Mouse (Mus musculus) left cerebral cortex, postnatal 36 days (tissue): ENCODE data around the gene Rdh16f1. TPM values are rescaled to one million over a fixed set of nuclear protein-coding genes. Genes with fewer than 3 reads are reported as not detected.
A peak's percentile ranks its signal among the peaks of the same experiment; 100 is the strongest.
"Not testable (repeated sequence)": the region's sequence is repeated elsewhere in the genome, so short reads cannot be mapped to it uniquely, and the experiment has no call there.

Experiments used
- DNase-seq, 2 experiments: peaks; one replicate each; pipeline ENCODE4 v3.0.0; 2021 to 2022; ENCODE audit warnings: low spot score in 2 of 2, mixed read lengths in 1 of 2
- intact Hi-C: fragments of 180-260 bp; cut with DNase I; formaldehyde crosslinking; loops from one replicate; pipeline ENCODE4 v1.15.1; 2025
- total RNA-seq, 2 experiments: library from RNA; stranded (reverse); gene quantifications; 2 replicates each; pipeline ENCODE4 v1.2.3; 2021

The Rdh16f1 gene
- total RNA-seq, 2 experiments from 2014 or later: 0.57 to 0.66 TPM

GRCm38 (mm10) chr10:127815888-127816287 lies 56.3 kb downstream of the Rdh16f1 start:
- intact Hi-C loops: no loop called here
- no peak for DNase-seq

DNA sequence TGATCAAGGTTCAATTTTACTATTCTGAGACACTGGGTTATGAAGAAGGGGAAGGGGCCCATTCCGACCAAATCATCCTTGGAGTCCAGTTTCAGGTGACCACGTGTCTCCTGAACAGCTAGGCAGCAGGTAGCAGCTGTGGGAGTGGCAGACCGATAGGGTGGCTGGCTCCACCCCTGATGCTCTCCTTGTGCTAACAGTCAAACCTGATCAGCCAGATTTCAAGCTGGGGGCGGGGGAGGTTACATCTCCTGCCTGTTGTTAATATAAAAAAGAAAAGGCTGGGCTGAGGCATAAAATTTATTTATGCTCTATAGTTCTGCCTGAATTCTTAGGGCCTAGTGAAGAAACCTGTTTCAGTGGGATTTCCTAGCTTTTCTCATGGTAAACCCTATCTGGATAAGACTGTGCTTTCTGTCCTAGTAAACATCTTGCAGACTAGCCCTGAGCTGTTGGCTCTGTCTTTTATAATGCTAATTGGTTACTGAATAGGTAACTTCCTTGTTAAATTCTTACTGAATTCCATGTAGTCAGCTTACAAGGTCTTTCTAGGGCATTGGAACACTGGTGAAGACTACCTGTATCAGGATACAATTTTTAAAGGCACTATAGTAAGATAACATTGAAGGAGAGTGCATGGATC lies 57.8 kb downstream of the Rdh16f1 start:
- DNase-seq, intact Hi-C loops: not testable (repeated sequence)

DNA sequence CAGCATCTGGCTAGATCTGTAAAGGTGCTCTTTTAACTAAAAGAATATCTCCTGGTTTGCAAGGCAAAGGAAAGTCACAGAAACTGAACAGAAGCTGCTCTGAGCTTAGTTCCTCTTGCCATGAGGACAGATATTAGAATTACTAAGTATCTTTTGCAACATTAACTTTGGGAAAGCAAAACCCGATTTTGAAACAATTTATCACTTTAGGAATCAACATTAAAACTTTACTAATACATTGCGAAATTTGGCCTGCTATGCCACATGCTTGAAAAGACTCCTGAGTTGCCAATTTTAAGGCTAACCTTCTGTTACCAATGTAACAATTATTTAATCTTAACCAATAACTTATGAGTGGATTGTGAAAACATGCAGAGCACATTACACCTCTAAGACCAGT lies 62.2 kb downstream of the Rdh16f1 start:
- DNase-seq, intact Hi-C loops: not testable (repeated sequence)

GRCm38 (mm10) chr10:127825386-127825785 lies 65.8 kb downstream of the Rdh16f1 start:
- intact Hi-C loops: no loop called here
- no peak for DNase-seq

DNA sequence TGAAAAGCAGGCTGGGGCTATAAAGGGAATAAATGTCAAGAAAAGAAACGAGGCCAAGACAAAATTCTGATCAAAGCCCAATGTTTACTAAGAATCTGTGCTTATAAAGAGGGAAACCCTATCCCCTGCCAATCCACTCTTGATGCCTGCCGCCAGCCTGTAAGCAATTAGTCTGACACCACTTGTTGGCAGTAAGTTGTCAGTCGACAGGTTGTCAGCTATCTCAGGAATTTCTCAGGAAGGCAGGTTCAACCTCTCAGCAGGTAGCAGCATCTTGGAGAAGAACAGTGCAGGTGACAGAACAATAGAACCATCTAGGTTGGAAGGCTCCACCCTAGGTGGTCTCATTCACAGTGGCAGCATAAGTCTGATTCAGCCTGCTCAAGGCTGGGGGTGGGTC lies 69.5 kb downstream of the Rdh16f1 start:
- intact Hi-C loops: no loop called here
- no peak for DNase-seq

DNA sequence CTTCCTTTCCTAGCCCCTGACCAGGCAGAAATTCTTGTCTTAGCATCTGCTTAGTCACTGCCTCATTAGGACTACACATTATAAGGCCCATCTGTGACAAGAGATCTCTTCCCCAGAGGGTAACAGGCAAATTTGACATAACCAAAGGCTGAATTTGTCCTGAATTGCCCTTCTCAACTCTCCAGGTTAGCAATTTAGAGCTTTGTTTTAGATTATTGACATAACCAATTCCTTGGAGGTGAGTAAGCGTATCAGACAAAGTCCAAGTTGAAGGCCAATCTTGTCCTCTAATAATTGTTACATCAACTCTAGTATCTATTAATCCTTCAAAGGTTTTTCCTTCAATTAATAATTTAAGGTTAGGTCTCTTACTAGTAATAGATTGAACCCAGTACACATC lies 74.6 kb downstream of the Rdh16f1 start:
- DNase-seq, intact Hi-C loops: not testable (repeated sequence)

DNA sequence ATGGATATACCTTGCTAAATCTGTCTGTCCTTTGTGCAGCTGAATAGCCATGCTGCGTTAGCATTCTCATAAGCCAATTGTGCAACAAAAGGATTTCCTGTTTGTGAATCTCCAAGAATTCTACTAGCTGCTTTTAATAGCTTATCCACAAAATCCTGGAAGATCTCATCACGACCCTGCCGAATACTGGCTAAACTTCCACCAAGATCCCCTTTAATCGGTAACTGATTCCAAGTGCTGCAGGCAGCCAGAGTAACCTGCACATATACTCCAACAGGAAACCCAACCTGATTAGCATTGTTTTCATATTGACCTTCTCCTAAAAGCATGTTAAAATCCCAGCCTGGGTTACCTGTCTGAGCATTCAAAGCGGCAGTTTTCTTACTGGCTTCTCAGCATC lies 75.7 kb downstream of the Rdh16f1 start:
- DNase-seq: no peak
- intact Hi-C loops: no loop called here

- intact Hi-C loops, DNase-seq: not testable (repeated sequence)
Observed at GRCm38 (mm10) chr10:127837793-127838192, 78.2 kb downstream of the Rdh16f1 start.

DNA sequence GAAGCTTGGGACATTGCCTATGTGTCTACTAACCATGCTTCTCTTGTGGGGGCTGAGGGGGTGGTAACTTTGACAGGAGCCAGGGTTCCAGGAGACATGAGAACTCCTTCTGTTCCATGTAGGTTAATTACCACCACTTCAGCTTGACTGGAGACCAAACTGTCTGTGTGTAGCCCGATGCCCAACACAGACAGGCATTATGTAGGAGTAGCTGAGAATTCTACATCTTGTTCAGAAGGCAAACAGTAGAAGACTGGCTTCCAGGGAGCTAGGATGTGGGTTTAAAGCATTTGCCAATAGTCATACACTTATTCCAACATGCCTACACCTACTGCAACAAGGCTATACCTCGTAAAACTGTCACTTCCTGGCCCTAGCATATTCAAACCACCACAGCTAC lies 79.0 kb downstream of the Rdh16f1 start:
- DNase-seq: peak in 1 of 2 experiments; percentile 11
- intact Hi-C loops: no loop called here

DNA sequence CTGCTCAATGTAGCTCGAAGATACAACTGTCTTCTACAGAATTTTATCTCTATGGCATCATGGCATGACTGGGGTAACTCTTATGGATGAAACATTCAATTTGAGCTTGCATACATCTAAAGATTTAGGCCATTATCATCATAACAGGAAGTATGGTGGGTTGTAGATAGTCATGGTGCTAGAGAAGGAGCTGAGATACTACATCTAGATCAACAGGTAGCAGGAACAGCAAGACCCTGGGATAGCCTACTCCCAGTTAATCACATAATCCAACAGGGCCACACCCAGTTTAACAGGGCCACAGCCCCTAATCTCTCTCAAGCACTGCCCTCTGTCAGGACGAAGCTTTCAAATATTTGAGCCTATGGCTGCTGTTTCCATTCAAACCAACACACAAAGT lies 81.2 kb downstream of the Rdh16f1 start:
- intact Hi-C loops: no loop called here
- DNase-seq: no peak

Other genes starting within 250 kb of the Rdh16f1 start
- 1 to 10 TPM; 2.1 to 4.9 TPM for gene Ndufa4l2, start 244.8 kb upstream of the Rdh16f1 start, total RNA-seq
- 10 to 100 TPM; 22.8 to 29.9 TPM for gene Shmt2, start 237.3 kb upstream of the Rdh16f1 start, total RNA-seq
- 1 to 10 TPM; 6.0 to 7.6 TPM for gene Nxph4, start 225.2 kb upstream of the Rdh16f1 start, total RNA-seq
- gene Lrp1, start 138.6 kb upstream of the Rdh16f1 start, total RNA-seq: 100 to 1,000 TPM; 285 to 320 TPM
- gene Stat6, start 116.8 kb upstream of the Rdh16f1 start, total RNA-seq: 10 to 100 TPM in 1 of 2 experiments, 1 to 10 TPM in 1; 9.0 to 12.7 TPM
- 1 to 10 TPM; 3.5 to 3.9 TPM for gene Nemp1, start 92.9 kb upstream of the Rdh16f1 start, total RNA-seq
- 10 to 100 TPM; 39.7 to 40.5 TPM for gene Nab2, start 91.2 kb upstream of the Rdh16f1 start, total RNA-seq
- gene Myo1a, start 54.6 kb upstream of the Rdh16f1 start, total RNA-seq: under 1 TPM; 0.49 to 0.59 TPM
- gene Tac2, start 35.3 kb upstream of the Rdh16f1 start, total RNA-seq: 10 to 100 TPM; 15.5 to 17.5 TPM
- gene Zbtb39, start 20.2 kb upstream of the Rdh16f1 start, total RNA-seq: 1 to 10 TPM; 8.8 to 9.6 TPM
- 1 to 10 TPM; 1.5 to 1.6 TPM for gene Gpr182, start 8.1 kb upstream of the Rdh16f1 start, total RNA-seq
- gene Rdh1, start 66 bp upstream of the Rdh16f1 start, total RNA-seq: under 1 TPM; 0.15 to 0.36 TPM
- not detected for gene Rdh9, start 16.6 kb downstream of the Rdh16f1 start, total RNA-seq
- gene Rdh16, start 41.4 kb downstream of the Rdh16f1 start, total RNA-seq: under 1 TPM; 0.16 to 0.20 TPM
- not detected for gene Rdh19, start 90.1 kb downstream of the Rdh16f1 start, total RNA-seq
- gene Rdh16f2, start 106.7 kb downstream of the Rdh16f1 start, total RNA-seq: not detected
- not detected for gene Rdh7, start 129.0 kb downstream of the Rdh16f1 start, total RNA-seq
- not detected for gene Sdr9c7, start 138.7 kb downstream of the Rdh16f1 start, total RNA-seq
- gene Hsd17b6, start 247.8 kb downstream of the Rdh16f1 start, total RNA-seq: not detected